Mouse (Mus musculus): ENCODE results near the gene Rin2.

GRCm38 (mm10) chr2:145793702-145794101, 118.7 kb downstream of the Rin2 start:
- TF ChIP-seq TAL1 (IDR thresholded peaks at IDR 0.05; ENCODE audit: low read length) (no peak), GATA1 (IDR thresholded peaks at IDR 0.05; ENCODE audit: low read length) (no peak)
